Mouse (Mus musculus) ES-Bruce4 (cell line): ENCODE measurements at regions not wholly inside any gene's neighbourhood (a gene's known extent, or its start where the extent isn't known, plus 50 kb on each side); places are given as distances from the start of the nearest gene placed in this dataset.
"Not testable (repeated sequence)": the region's sequence is repeated elsewhere in the genome, so short reads cannot be mapped to it uniquely, and the experiment has no call there.

Source experiments
- CTCF ChIP-seq: IDR thresholded peaks from one replicate; pipeline ENCODE4 v1.8.1; 2011; ENCODE audit warnings: low read depth, low read length
- EP300 ChIP-seq: IDR thresholded peaks from 2 replicates; pipeline ENCODE4 v1.6.1; 2011; ENCODE audit warnings: low read depth, low read length; ENCODE audit not compliant: insufficient read depth
- POLR2A ChIP-seq: IDR thresholded peaks from one replicate; pipeline ENCODE4 v1.8.1; 2011; ENCODE audit warnings: low read length; ENCODE audit not compliant: insufficient read depth

- not testable (repeated sequence) for TF ChIP-seq EP300, CTCF, POLR2A
Measured at GRCm38 (mm10) chr1:113394326-113394725, 1529.6 kb upstream of the Dsel start.
